Comparison of ENCODE assay signal across 17 mouse cellular contexts in genomic region chr17:86828500-86828899, GRCm38 (mm10).
DNase-seq lines count a peak whose midpoint lies in the region; ATAC-seq lines count a peak whose summit lies in the region.
"Had no signal": no experiment of that assay in that cellular context is flagged by ENCODE, and none has a peak within 500 bp of the region (broad histone marks: within the 10 kb centered on the region; RNA-seq: fewer than 3 reads in every experiment).

No protein-coding gene starts in this region.

- no peak for ATAC-seq in midbrain, embryonic 16.5 days
- ATAC-seq: forebrain, embryonic 13.5 days; forebrain, postnatal 0 days had no signal

- no peaks in the 10 kb centered on the region for H3K27me3 ChIP-seq in midbrain, embryonic 10.5 days (ENCODE audit: low read depth, poor library complexity, severe bottlenecking)
- no peaks in the 10 kb centered on the region for H3K27me3 ChIP-seq in midbrain, embryonic 16.5 days (ENCODE audit: control insufficient read depth, insufficient read depth, low read depth, low read length)
- H3K27me3 ChIP-seq in embryonic facial prominence, embryonic 10.5 days (replicated peaks; ENCODE audit: low read depth, poor library complexity, severe bottlenecking), result no peaks in the 10 kb centered on the region
- H3K27me3 ChIP-seq in limb, embryonic 10.5 days (ENCODE audit: low read depth, poor library complexity, severe bottlenecking), result no peaks in the 10 kb centered on the region
- H3K27me3 ChIP-seq: forebrain, embryonic 13.5 days had no signal

- intact Hi-C loops in heart, postnatal 25 days (cut with DNase I), result no loop called here

- 95% methylated on average over 11 of the region's 11 CpGs for WGBS in midbrain, embryonic 10.5 days
- WGBS in midbrain, embryonic 16.5 days, result 95% methylated on average over 11 of the region's 11 CpGs
- WGBS in embryonic facial prominence, embryonic 10.5 days, result 93% methylated on average over 11 of the region's 11 CpGs
- WGBS in limb, embryonic 10.5 days, result 92% methylated on average over 11 of the region's 11 CpGs

- H3K9me3 ChIP-seq in midbrain, embryonic 10.5 days (replicated peaks), result no peaks in the 10 kb centered on the region
- H3K9me3 ChIP-seq in midbrain, embryonic 16.5 days (replicated peaks; ENCODE audit: control insufficient read depth, low read length, poor library complexity, severe bottlenecking), result no peaks in the 10 kb centered on the region
- H3K9me3 ChIP-seq in embryonic facial prominence, embryonic 10.5 days, result no peaks in the 10 kb centered on the region
- H3K9me3 ChIP-seq in limb, embryonic 10.5 days (replicated peaks), result no peaks in the 10 kb centered on the region
- H3K9me3 ChIP-seq: forebrain, embryonic 13.5 days; heart, embryonic 13.5 days; hindbrain, embryonic 10.5 days had no signal

- H3K4me1 ChIP-seq in midbrain, embryonic 10.5 days, result no peaks in the 10 kb centered on the region
- H3K4me1 ChIP-seq in midbrain, embryonic 16.5 days (ENCODE audit: control insufficient read depth, insufficient read depth, low read length), result no peaks in the 10 kb centered on the region
- peaks cover under 1% of the 10 kb centered on the region for H3K4me1 ChIP-seq in embryonic facial prominence, embryonic 10.5 days
- peaks cover 6% of the 10 kb centered on the region; the same call in 1 of the 2 replicates for H3K4me1 ChIP-seq in limb, embryonic 10.5 days
- H3K4me1 ChIP-seq: forebrain, embryonic 13.5 days; heart, embryonic 13.5 days; hindbrain, embryonic 10.5 days had no signal

- no peak overlapping the region for H3K4me3 ChIP-seq in midbrain, embryonic 10.5 days
- no peak overlapping the region for H3K4me3 ChIP-seq in midbrain, embryonic 16.5 days (ENCODE audit: low read depth, low read length)
- no peak overlapping the region for H3K4me3 ChIP-seq in embryonic facial prominence, embryonic 10.5 days
- H3K4me3 ChIP-seq in limb, embryonic 10.5 days, result no peak overlapping the region
- H3K4me3 ChIP-seq: forebrain, embryonic 13.5 days; gastrocnemius, adult 2 months; heart, embryonic 13.5 days; hindbrain, embryonic 10.5 days had no signal

- no peak overlapping the region for H3K27ac ChIP-seq in midbrain, embryonic 10.5 days (replicated peaks)
- no peak overlapping the region for H3K27ac ChIP-seq in midbrain, embryonic 16.5 days (ENCODE audit: low read length)
- H3K27ac ChIP-seq in embryonic facial prominence, embryonic 10.5 days (replicated peaks), result no peak overlapping the region
- no peak overlapping the region for H3K27ac ChIP-seq in limb, embryonic 10.5 days
- H3K27ac ChIP-seq: forebrain, embryonic 13.5 days; gastrocnemius, adult 2 months; heart, embryonic 13.5 days; hindbrain, embryonic 10.5 days; hindbrain, embryonic 14.5 days had no signal

- no peak overlapping the region for H3K9ac ChIP-seq in midbrain, embryonic 16.5 days (ENCODE audit: low read depth, low read length)
- H3K9ac ChIP-seq: forebrain, embryonic 13.5 days; forebrain, postnatal 0 days; heart, embryonic 13.5 days; hindbrain, embryonic 14.5 days had no signal

- H3K36me3 ChIP-seq in midbrain, embryonic 10.5 days, result no peaks in the 10 kb centered on the region
- H3K36me3 ChIP-seq in midbrain, embryonic 16.5 days (ENCODE audit: control insufficient read depth, insufficient read depth, low read length), result no peaks in the 10 kb centered on the region
- no peaks in the 10 kb centered on the region for H3K36me3 ChIP-seq in embryonic facial prominence, embryonic 10.5 days (replicated peaks)
- H3K36me3 ChIP-seq in limb, embryonic 10.5 days, result no peaks in the 10 kb centered on the region
- H3K36me3 ChIP-seq: hindbrain, embryonic 10.5 days had no signal

- DNase-seq in heart, postnatal 4 days, result peak; percentile 2
- DNase-seq in heart, postnatal 25 days (ENCODE audit: low spot score), result no peak
- peak; percentile 8 for DNase-seq in midbrain, embryonic 10.5 days (ENCODE audit: low spot score)
- peak; percentile 2 for DNase-seq in embryonic facial prominence, embryonic 10.5 days (ENCODE audit: low spot score)
- DNase-seq in limb, embryonic 10.5 days (ENCODE audit: low spot score), result peak; percentile 23
- DNase-seq: adrenal gland, adult 2 months; adrenal gland, postnatal 25 days; cerebellum, adult 18-20 months; cerebellum, adult 9-11 months; cerebellum, postnatal 36 days; forebrain, postnatal 0 days; gastrocnemius, adult 2 months had no signal

- no peak overlapping the region for H3K4me2 ChIP-seq in midbrain, embryonic 16.5 days (ENCODE audit: low read length)
- H3K4me2 ChIP-seq: forebrain, embryonic 13.5 days; heart, embryonic 13.5 days; hindbrain, embryonic 14.5 days had no signal
